Mouse (Mus musculus) brown adipose tissue, adult 24 weeks (tissue): Measurements from ENCODE around the gene Bbs1. TPM values are rescaled to one million over a fixed set of nuclear protein-coding genes. Genes with fewer than 3 reads are reported as not detected.
"Not testable (repeated sequence)": the region's sequence is repeated elsewhere in the genome, so short reads cannot be mapped to it uniquely, and the experiment has no call there.

Source experiments
- H3K27ac ChIP-seq: fragments of 200-500 bp; replicated peaks from 2 replicates; pipeline ENCODE4 v1.5.1; 2012; ENCODE audit warnings: low read depth, mild to moderate bottlenecking, low read length
- H3K4me1 ChIP-seq: fragments of 200-500 bp; 2 replicates; pipeline ENCODE4 v1.6.1; 2012; ENCODE audit warnings: low read length, mixed read lengths; ENCODE audit not compliant: control insufficient read depth, insufficient read depth, insufficient read length
- H3K4me3 ChIP-seq: fragments of 200-500 bp; 2 replicates; pipeline ENCODE4 v1.5.1; 2012; ENCODE audit warnings: low read depth, mild to moderate bottlenecking, low read length, moderate library complexity; ENCODE audit not compliant: insufficient read depth
- polyA plus RNA-seq: library from polyadenylated mRNA; stranded (reverse); fragments of >200 nt; gene quantifications from 2 replicates; pipeline ENCODE4 v1.2.4, GENCODE M21; 2012; ENCODE audit not compliant: missing spikeins, insufficient read depth, insufficient read length

Gene Bbs1
- polyA plus RNA-seq, 1 experiment, result 1.7 TPM

- Histone ChIP-seq H3K27ac (no peak overlapping the region), H3K4me1 (0 out of 2 replicates have a peak, but pooled peaks cover 3% of the 10 kb centered on the region), H3K4me3 (no peak overlapping the region)
Measured at GRCm38 (mm10) chr19:4909376-4909775, 2.9 kb upstream of the Bbs1 start.

- Histone ChIP-seq H3K27ac (no peak overlapping the region), H3K4me3 (no peak overlapping the region), H3K4me1 (0 out of 2 replicates have a peak, but pooled peaks cover 3% of the 10 kb centered on the region)
Measured at GRCm38 (mm10) chr19:4908107-4908506, 1.7 kb upstream of the Bbs1 start.

GRCm38 (mm10) chr19:4899888-4900287 is 6.5 kb downstream of the Bbs1 start:
- H3K4me3 ChIP-seq, result no peak overlapping the region
- H3K27ac ChIP-seq, result no peak overlapping the region
- no peaks in the 10 kb centered on the region for H3K4me1 ChIP-seq

GRCm38 (mm10) chr19:4898972-4899371 is 7.5 kb downstream of the Bbs1 start:
- Histone ChIP-seq H3K4me3 (no peak overlapping the region), H3K27ac (no peak overlapping the region), H3K4me1 (no peaks in the 10 kb centered on the region)

GRCm38 (mm10) chr19:4896780-4897520 is 9.5 kb downstream of the Bbs1 start:
- Histone ChIP-seq H3K4me3 (no peak overlapping the region), H3K27ac (no peak overlapping the region), H3K4me1 (no peaks in the 10 kb centered on the region)

- no peaks in the 10 kb centered on the region for H3K4me1 ChIP-seq
- H3K4me3 ChIP-seq, result no peak overlapping the region
- no peak overlapping the region for H3K27ac ChIP-seq
Measured at GRCm38 (mm10) chr19:4891798-4892197, 14.6 kb downstream of the Bbs1 start.

- Histone ChIP-seq H3K4me3 (no peak overlapping the region), H3K27ac (no peak overlapping the region)
Measured at GRCm38 (mm10) chr19:4889791-4890190, 16.6 kb downstream of the Bbs1 start.

GRCm38 (mm10) chr19:4883961-4884360 is 22.5 kb downstream of the Bbs1 start:
- Histone ChIP-seq H3K4me3 (no peak overlapping the region), H3K4me1 (no peaks in the 10 kb centered on the region; the same call in 1 of the 2 replicates), H3K27ac (no peak overlapping the region)

More at GRCm38 (mm10) chr19:4889791-4890190, 16.6 kb downstream of the Bbs1 start:
- H3K4me1 ChIP-seq, result no peaks in the 10 kb centered on the region

- Histone ChIP-seq H3K4me3 (peak overlapping the region; percentile 96), H3K4me1 (no peaks in the 10 kb centered on the region; the same call in 1 of the 2 replicates), H3K27ac (no peak overlapping the region)
Measured at GRCm38 (mm10) chr19:4879324-4879703, 27.1 kb downstream of the Bbs1 start.

GRCm38 (mm10) chr19:4878405-4879323 is 27.8 kb downstream of the Bbs1 start, which contains the start of gene Zdhhc24:
TSS of gene Zdhhc24 (plus strand) at chr19:4878668.
- H3K4me1 ChIP-seq, result no peaks in the 10 kb centered on the region; the same call in 1 of the 2 replicates
- peak within 1 kb of the TSS; percentile 96 for H3K4me3 ChIP-seq
- H3K27ac ChIP-seq, result no peak within 1 kb of the TSS

GRCm38 (mm10) chr19:4877785-4878184 is 28.6 kb downstream of the Bbs1 start, which contains the start of gene Actn3:
TSS of gene Actn3 (minus strand) at chr19:4877909.
- Histone ChIP-seq H3K27ac (no peak within 1 kb of the TSS), H3K4me1 (no peaks in the 10 kb centered on the region; the same call in 1 of the 2 replicates), H3K4me3 (peak within 1 kb of the TSS; percentile 96)

GRCm38 (mm10) chr19:4876755-4877154 is 29.7 kb downstream of the Bbs1 start:
- H3K4me3 ChIP-seq, result peak overlapping the region; percentile 3; the same call in 1 of the 2 replicates
- H3K27ac ChIP-seq, result no peak overlapping the region
- H3K4me1 ChIP-seq, result no peaks in the 10 kb centered on the region; the same call in 1 of the 2 replicates

- no peak overlapping the region for H3K4me3 ChIP-seq
- no peak overlapping the region for H3K27ac ChIP-seq
- no peaks in the 10 kb centered on the region; the same call in 1 of the 2 replicates for H3K4me1 ChIP-seq
Measured at GRCm38 (mm10) chr19:4876241-4876640, 30.2 kb downstream of the Bbs1 start.

GRCm38 (mm10) chr19:4874613-4875012 is 31.8 kb downstream of the Bbs1 start:
- not testable (repeated sequence) for H3K4me3 ChIP-seq, H3K27ac ChIP-seq, H3K4me1 ChIP-seq

- no peak overlapping the region for H3K27ac ChIP-seq
- no peak overlapping the region for H3K4me3 ChIP-seq
- no peaks in the 10 kb centered on the region for H3K4me1 ChIP-seq
Measured at GRCm38 (mm10) chr19:4865147-4865546, 41.3 kb downstream of the Bbs1 start.
